8 mouse cellular contexts compared by ENCODE assay signal in genomic region chr17:31566276-31566675, GRCm38 (mm10). TPM values are rescaled to one million over a fixed set of nuclear protein-coding genes. Genes with fewer than 3 reads are reported as not detected.
DNase-seq lines count a peak whose midpoint lies in the region; ATAC-seq lines count a peak whose summit lies in the region.

No protein-coding gene starts in this region.

- peak overlapping the region; percentile 78 for H3K4me2 ChIP-seq in kidney, embryonic 16.5 days (replicated peaks; ENCODE audit: low read depth, low read length)
- H3K4me2 ChIP-seq in embryonic facial prominence, embryonic 11.5 days (ENCODE audit: low read depth, low read length): peak overlapping the region; percentile 64
- peak overlapping the region; percentile 87 for H3K4me2 ChIP-seq in hindbrain, embryonic 16.5 days (ENCODE audit: low read length)
- H3K4me2 ChIP-seq in midbrain, embryonic 15.5 days: peak overlapping the region; percentile 72

- H3K4me1 ChIP-seq in kidney, embryonic 16.5 days (ENCODE audit: insufficient read depth, low read length): peaks cover 39% of the 10 kb centered on the region
- H3K4me1 ChIP-seq in embryonic facial prominence, embryonic 11.5 days (ENCODE audit: control insufficient read depth, insufficient read depth, low read length): peaks cover 4% of the 10 kb centered on the region; the same call in 1 of the 2 replicates
- peaks cover 37% of the 10 kb centered on the region for H3K4me1 ChIP-seq in hindbrain, embryonic 16.5 days (ENCODE audit: control insufficient read depth, insufficient read depth, low read depth, low read length)
- peaks cover 48% of the 10 kb centered on the region for H3K4me1 ChIP-seq in midbrain, embryonic 15.5 days

- no peak for DNase-seq in kidney, postnatal 36 days
- DNase-seq in embryonic facial prominence, embryonic 11.5 days (ENCODE audit: low spot score): no peak
- DNase-seq in layer of hippocampus, adult 9-10 months (ENCODE audit: low spot score): no peak
- DNase-seq in layer of hippocampus, adult 11-12 months (ENCODE audit: low spot score): no peak
- DNase-seq in adrenal gland, postnatal 4 days (ENCODE audit: low spot score in 2 of 2): no peak

- H3K27me3 ChIP-seq in kidney, embryonic 16.5 days (ENCODE audit: insufficient read depth, low read length): no peaks in the 10 kb centered on the region
- H3K27me3 ChIP-seq in embryonic facial prominence, embryonic 11.5 days (ENCODE audit: control insufficient read depth, insufficient read depth, low read length): no peaks in the 10 kb centered on the region
- no peaks in the 10 kb centered on the region for H3K27me3 ChIP-seq in hindbrain, embryonic 16.5 days (replicated peaks; ENCODE audit: control insufficient read depth, insufficient read depth, low read length)
- H3K27me3 ChIP-seq in midbrain, embryonic 15.5 days (replicated peaks): no peaks in the 10 kb centered on the region

- ATAC-seq in kidney, embryonic 16.5 days (ENCODE audit: low FRiP score, low TSS enrichment): no peak
- ATAC-seq in embryonic facial prominence, embryonic 11.5 days (replicated peaks; ENCODE audit: insufficient number of reproducible peaks, low FRiP score, low TSS enrichment, low read depth): no peak
- ATAC-seq in hindbrain, embryonic 16.5 days: no peak
- ATAC-seq in midbrain, embryonic 15.5 days (replicated peaks): no peak

- peak overlapping the region; percentile 83 for H3K9ac ChIP-seq in kidney, embryonic 16.5 days (replicated peaks; ENCODE audit: low read length)
- H3K9ac ChIP-seq in embryonic facial prominence, embryonic 11.5 days (replicated peaks; ENCODE audit: low read length): peak overlapping the region; percentile 90; the same call in 1 of the 2 replicates
- H3K9ac ChIP-seq in hindbrain, embryonic 16.5 days (ENCODE audit: low read depth, low read length): peak overlapping the region; percentile 93
- peak overlapping the region; percentile 85 for H3K9ac ChIP-seq in midbrain, embryonic 15.5 days

- peak overlapping the region; percentile 64 for H3K4me3 ChIP-seq in kidney, embryonic 16.5 days (ENCODE audit: low read length)
- H3K4me3 ChIP-seq in embryonic facial prominence, embryonic 11.5 days (ENCODE audit: low read depth, low read length): peak overlapping the region; percentile 77
- H3K4me3 ChIP-seq in hindbrain, embryonic 16.5 days (ENCODE audit: low read length): peak overlapping the region; percentile 63
- peak overlapping the region; percentile 78 for H3K4me3 ChIP-seq in midbrain, embryonic 15.5 days

- H3K36me3 ChIP-seq in kidney, embryonic 16.5 days (ENCODE audit: insufficient read depth, low read length): peaks cover 4% of the 10 kb centered on the region; the same call in 1 of the 2 replicates
- no peaks in the 10 kb centered on the region; the same call in 1 of the 2 replicates for H3K36me3 ChIP-seq in embryonic facial prominence, embryonic 11.5 days (replicated peaks; ENCODE audit: control insufficient read depth, insufficient read depth, low read depth, low read length)
- H3K36me3 ChIP-seq in hindbrain, embryonic 16.5 days (ENCODE audit: control insufficient read depth, insufficient read depth, low read length): no peaks in the 10 kb centered on the region
- H3K36me3 ChIP-seq in midbrain, embryonic 15.5 days (replicated peaks): no peaks in the 10 kb centered on the region

- H3K27ac ChIP-seq in kidney, embryonic 16.5 days (ENCODE audit: low read length): 0 out of 2 replicates have a peak overlapping the region, but pooled peaks have one; percentile 96
- no peak overlapping the region; the same call in 1 of the 2 replicates for H3K27ac ChIP-seq in embryonic facial prominence, embryonic 11.5 days (replicated peaks; ENCODE audit: low read depth, low read length)
- H3K27ac ChIP-seq in hindbrain, embryonic 16.5 days (ENCODE audit: low read depth, low read length): peak overlapping the region; percentile 100
- peak overlapping the region; percentile 98 for H3K27ac ChIP-seq in midbrain, embryonic 15.5 days

- WGBS in kidney, embryonic 16.5 days: 75% methylated on average over 6 of the region's 6 CpGs
- 75% methylated on average over 6 of the region's 6 CpGs for WGBS in embryonic facial prominence, embryonic 11.5 days
- WGBS in hindbrain, embryonic 16.5 days: 64% methylated on average over 6 of the region's 6 CpGs
- 42% methylated on average over 6 of the region's 6 CpGs for WGBS in midbrain, embryonic 15.5 days

- no peaks in the 10 kb centered on the region for H3K9me3 ChIP-seq in kidney, embryonic 16.5 days (ENCODE audit: low read length)
- H3K9me3 ChIP-seq in embryonic facial prominence, embryonic 11.5 days (replicated peaks; ENCODE audit: control insufficient read depth, low read length): no peaks in the 10 kb centered on the region
- no peaks in the 10 kb centered on the region for H3K9me3 ChIP-seq in hindbrain, embryonic 16.5 days (ENCODE audit: control insufficient read depth, low read length)
- H3K9me3 ChIP-seq in midbrain, embryonic 15.5 days: no peaks in the 10 kb centered on the region

RNA-seq across cellular contexts. Expression of gene Pknox1, which starts 1.7 kb away (rescaled TPM):
- polyA plus RNA-seq in kidney, embryonic 16.5 days (2015; fragmentation: Nextera tagmentation; extraction: Ambion mirVana): 38.2 and 44.5 TPM in 2 replicates
- polyA plus RNA-seq in embryonic facial prominence, embryonic 11.5 days (2014; fragmentation: Nextera tagmentation; extraction: Ambion mirVana): 24.2 and 27.9 TPM in 2 replicates
- 33.0 and 35.1 TPM in 2 replicates for polyA plus RNA-seq in hindbrain, embryonic 16.5 days (2015; fragmentation: Nextera tagmentation; extraction: Ambion mirVana)
- polyA plus RNA-seq in midbrain, embryonic 15.5 days (2015; fragmentation: Nextera tagmentation; extraction: Ambion mirVana): 21.0 and 21.6 TPM in 2 replicates
- 10 to 100 TPM; 22.0 to 26.7 TPM for total RNA-seq in adrenal gland, postnatal 4 days (2021)

RNA-seq across cellular contexts. Expression of gene Ndufv3, which starts 46.4 kb away (rescaled TPM):
- polyA plus RNA-seq in kidney, embryonic 16.5 days (2015; fragmentation: Nextera tagmentation; extraction: Ambion mirVana): 262 and 271 TPM in 2 replicates
- 206 and 237 TPM in 2 replicates for polyA plus RNA-seq in embryonic facial prominence, embryonic 11.5 days (2014; fragmentation: Nextera tagmentation; extraction: Ambion mirVana)
- polyA plus RNA-seq in hindbrain, embryonic 16.5 days (2015; fragmentation: Nextera tagmentation; extraction: Ambion mirVana): 431 and 478 TPM in 2 replicates
- 426 and 433 TPM in 2 replicates for polyA plus RNA-seq in midbrain, embryonic 15.5 days (2015; fragmentation: Nextera tagmentation; extraction: Ambion mirVana)
- total RNA-seq in adrenal gland, postnatal 4 days (2021): 100 to 1,000 TPM; 359 to 397 TPM

RNA-seq across cellular contexts. Expression of gene Wdr4, which starts 46.5 kb away (rescaled TPM):
- 51.6 and 57.8 TPM in 2 replicates for polyA plus RNA-seq in kidney, embryonic 16.5 days (2015; fragmentation: Nextera tagmentation; extraction: Ambion mirVana)
- 34.6 and 37.2 TPM in 2 replicates for polyA plus RNA-seq in embryonic facial prominence, embryonic 11.5 days (2014; fragmentation: Nextera tagmentation; extraction: Ambion mirVana)
- 38.1 and 41.2 TPM in 2 replicates for polyA plus RNA-seq in hindbrain, embryonic 16.5 days (2015; fragmentation: Nextera tagmentation; extraction: Ambion mirVana)
- 42.2 and 45.3 TPM in 2 replicates for polyA plus RNA-seq in midbrain, embryonic 15.5 days (2015; fragmentation: Nextera tagmentation; extraction: Ambion mirVana)
- 10 to 100 TPM; 31.4 to 33.7 TPM for total RNA-seq in adrenal gland, postnatal 4 days (2021)
